Comparison of ENCODE assay signal across 8 mouse cellular contexts in genomic region chr17:7577227-7577626, GRCm38 (mm10).
DNase-seq lines count a peak whose midpoint lies in the region; ATAC-seq lines count a peak whose summit lies in the region.

No protein-coding gene starts in this region.

- peak; percentile 1 for DNase-seq in cerebellum, adult 11 months
- DNase-seq in urinary bladder, adult 18-20 months (ENCODE audit: low spot score in 2 of 2): peak; percentile 28 to 78
- no peak for DNase-seq in urinary bladder, postnatal 10 days (ENCODE audit: low spot score)
- peak; percentile 73 for DNase-seq in heart, postnatal 36 days
- peak; percentile 72 for DNase-seq in lung, postnatal 14 days
- no peak for DNase-seq in MN1 (ENCODE audit: low spot score)

- ATAC-seq in cerebellum, adult (ENCODE audit: insufficient number of reproducible peaks, low FRiP score, low TSS enrichment): no peak
- no peak for ATAC-seq in CD4-positive, CD25-positive, alpha-beta regulatory T cell, adult 4 months

- intact Hi-C loops in heart, postnatal 36 days (cut with DNase I): loop anchor here (2.0 kb wide), 1 partner anchor 44 kb away; no protein-coding TSS in a partner anchor

Comparison
In these comparisons a context has a peak if more than half of its experiments do, and no peak if none do; other contexts are left out.
1. DNase-seq: peak in cerebellum, adult 11 months (single experiment), urinary bladder, adult 18-20 months (2 of 2), heart, postnatal 36 days (2 of 2) and lung, postnatal 14 days (single experiment); none in urinary bladder, postnatal 10 days (single experiment) and MN1 (single experiment).